Mouse (Mus musculus) small intestine, adult 2 months (tissue): ENCODE results near the gene Fto.

ENCODE experiments used
- CTCF ChIP-seq: fragments of 200-500 bp; IDR thresholded peaks from 2 replicates; pipeline ENCODE4 v1.5.1; 2012; ENCODE audit warnings: low read depth, mild to moderate bottlenecking, control low read depth, inconsistent platforms, low read length, moderate library complexity, mixed read lengths; ENCODE audit not compliant: insufficient replicate concordance, insufficient read length; ENCODE audit errors: extremely low read depth
- POLR2A ChIP-seq: fragments of 200-500 bp; IDR thresholded peaks from 2 replicates; pipeline ENCODE4 v1.6.1; 2012; ENCODE audit warnings: low read depth, mild to moderate bottlenecking, control low read depth, inconsistent platforms, low read length, moderate library complexity

- TF ChIP-seq CTCF, result no peak
- TF ChIP-seq POLR2A, result no peak
These were observed 5.8 kb downstream of the Fto start for GRCm38 (mm10) chr8:91318938-91319729.
